1 mouse cellular context compared by ENCODE assay signal in genomic region chr16:20717978-20718670, GRCm38 (mm10).
A peak's percentile ranks its signal among the peaks of the same experiment; 100 is the strongest.
TF ChIP-seq lines count a peak whose summit lies in the region.

No protein-coding gene starts in this region.

TF ChIP-seq in CH12.LX, 34 proteins besides CTCF, POLR2A, EP300 and RAD21 (continued from another document):
- TF ChIP-seq RCOR1 (conservative IDR thresholded peaks at IDR 0.05; ENCODE audit: low read depth, low read length) (no peak), MXI1 (IDR thresholded peaks at IDR 0.05; ENCODE audit: low read depth, low read length) (no peak), TBP (conservative IDR thresholded peaks at IDR 0.05; ENCODE audit: low read depth, low read length) (peak; percentile 58; the same call in 1 of the 2 replicates), UBTF (IDR thresholded peaks at IDR 0.05; ENCODE audit: low read depth, low read length) (no peak), E2F4 (IDR thresholded peaks at IDR 0.05; ENCODE audit: insufficient replicate concordance, low read depth, low read length) (no peak), JUND (conservative IDR thresholded peaks at IDR 0.05; ENCODE audit: low read depth, low read length) (no peak), CHD2 (IDR thresholded peaks at IDR 0.05; ENCODE audit: low read length) (no peak), SIN3A (IDR thresholded peaks at IDR 0.05; ENCODE audit: low read length) (peak; percentile 62; the same call in 1 of the 2 replicates), GABPA (IDR thresholded peaks at IDR 0.05; ENCODE audit: insufficient replicate concordance, low read depth, low read length) (no peak), ZNF384 (IDR thresholded peaks at IDR 0.05; ENCODE audit: low read depth, low read length) (peak; percentile 97), JUN (IDR thresholded peaks at IDR 0.05; ENCODE audit: insufficient read depth, low read depth, low read length) (no peak), USF1 (IDR thresholded peaks at IDR 0.05; ENCODE audit: low read depth, low read length) (no peak), MEF2A (IDR thresholded peaks at IDR 0.05; ENCODE audit: borderline replicate concordance, low read depth, low read length) (no peak), MAFK (IDR thresholded peaks at IDR 0.05; ENCODE audit: insufficient replicate concordance, low read length) (no peak), NRF1 (IDR thresholded peaks at IDR 0.05; ENCODE audit: low read depth, low read length) (no peak), IRF4 (IDR thresholded peaks at IDR 0.05; ENCODE audit: low read depth, low read length) (0 out of 2 replicates have a peak, but pooled peaks have one; percentile 4), NELFE (IDR thresholded peaks at IDR 0.05; ENCODE audit: low read depth, low read length) (no peak), PAX5 (IDR thresholded peaks at IDR 0.05; ENCODE audit: low read length) (no peak), ZMIZ1 (IDR thresholded peaks at IDR 0.05; ENCODE audit: low read depth, low read length) (no peak), ZC3H11A (IDR thresholded peaks at IDR 0.05; ENCODE audit: low read depth, low read length) (no peak)
